Mouse (Mus musculus) neural tube, embryonic 14.5 days (tissue): Measurements from ENCODE around the gene Rcsd1. TPM values are rescaled to one million over a fixed set of nuclear protein-coding genes. Genes with fewer than 3 reads are reported as not detected.

Experiments
- ATAC-seq: fragments of 200-750 bp; cut with Nextera tagmentation; 2 replicates; pipeline ENCODE4 v1.8.0; 2017; ENCODE audit warnings: low read depth, mild to moderate bottlenecking, moderate TSS enrichment, moderate library complexity
- H3K27ac ChIP-seq: fragments of 300-500 bp; sonication (generic); 2 replicates; pipeline ENCODE4 v1.5.1; 2014; ENCODE audit warnings: low read depth, mild to moderate bottlenecking, control low read depth, low read length, moderate library complexity, mixed read lengths
- H3K27me3 ChIP-seq: fragments of 300-500 bp; sonication (generic); 2 replicates; pipeline ENCODE4 v1.6.1; 2014; ENCODE audit warnings: low read length; ENCODE audit not compliant: control insufficient read depth, insufficient read depth
- H3K36me3 ChIP-seq: fragments of 300-500 bp; sonication (generic); 2 replicates; pipeline ENCODE4 v1.6.1; 2014; ENCODE audit warnings: low read length, mixed read lengths; ENCODE audit not compliant: control insufficient read depth, insufficient read depth
- H3K4me1 ChIP-seq: fragments of 300-500 bp; sonication (generic); 2 replicates; pipeline ENCODE4 v1.6.1; 2014; ENCODE audit warnings: low read length; ENCODE audit not compliant: control insufficient read depth, insufficient read depth
- H3K4me2 ChIP-seq: fragments of 300-500 bp; sonication (generic); 2 replicates; pipeline ENCODE4 v1.6.1; 2014; ENCODE audit warnings: mild to moderate bottlenecking, low read depth, low read length, control low read depth
- H3K4me3 ChIP-seq: fragments of 300-500 bp; sonication (generic); 2 replicates; pipeline ENCODE4 v1.5.1; 2014; ENCODE audit warnings: low read depth, low read length, control low read depth, mixed read lengths
- H3K9ac ChIP-seq: fragments of 300-500 bp; sonication (generic); replicated peaks from 2 replicates; pipeline ENCODE4 v1.6.1; 2014; ENCODE audit warnings: low read depth, mild to moderate bottlenecking, control low read depth, low read length, mixed read lengths
- H3K9me3 ChIP-seq: fragments of 300-500 bp; sonication (generic); 2 replicates; pipeline ENCODE4 v1.6.1; 2016; ENCODE audit warnings: low read length; ENCODE audit not compliant: control insufficient read depth
- WGBS: fragments of 180-500 bp; shearing (Covaris S2); extraction: QIAGEN DNeasy Blood & Tissue Kit; methylation state at CpG from one replicate; pipeline ENCODE4 v1.1.7; 2014; 5-methylcytosine and 5-hydroxymethylcytosine counted together
- polyA plus RNA-seq: library from polyadenylated mRNA; unstranded; fragments of >200 nt; fragmentation: Nextera tagmentation; extraction: Ambion mirVana; gene quantifications from 2 replicates; pipeline ENCODE4 v1.2.1, GENCODE M21; 2014

The Rcsd1 gene
- polyA plus RNA-seq, 1 experiment from 2014 or later, result 2.1 TPM

DNA sequence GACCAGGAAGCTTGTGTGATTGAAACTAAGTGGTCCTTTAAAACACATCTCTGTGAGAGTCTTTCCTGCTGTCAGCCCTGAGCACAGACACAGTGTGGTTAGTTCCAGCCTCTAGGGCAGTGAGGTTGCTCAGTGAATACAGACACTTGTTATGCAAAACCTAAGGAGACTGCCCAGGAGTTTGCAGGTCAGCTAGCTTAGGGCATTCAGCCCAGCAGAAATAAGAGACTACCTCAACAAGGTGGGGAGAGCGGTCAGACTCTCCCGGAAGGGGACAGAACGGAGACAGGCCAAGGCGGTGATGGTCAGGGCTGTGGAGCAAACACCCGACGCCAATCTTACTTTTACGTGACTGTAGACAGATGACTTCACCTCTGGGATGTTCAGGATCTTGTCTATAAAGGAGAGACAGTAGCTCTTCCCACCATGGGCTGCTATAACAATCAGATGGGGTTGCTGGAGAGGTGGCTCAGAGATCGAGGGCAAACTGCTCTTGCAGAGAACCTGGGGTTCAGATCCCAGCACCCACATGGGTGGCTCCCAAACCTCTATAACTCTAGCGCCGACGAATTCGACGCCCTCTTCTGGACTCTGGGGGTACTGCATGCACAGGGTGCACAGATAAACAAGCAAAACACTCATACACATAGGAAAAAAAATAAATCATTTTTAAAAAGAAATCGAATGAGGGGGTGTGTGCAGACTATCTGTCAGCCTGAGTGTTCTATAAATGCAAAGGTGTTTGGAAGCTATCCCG lies 30.5 kb downstream of the Rcsd1 start:
- 68% methylated on average over 15 of the region's 15 CpGs for WGBS
- Histone ChIP-seq H3K4me2 (no peak overlapping the region), H3K9me3 (no peaks in the 10 kb centered on the region), H3K27me3 (no peaks in the 10 kb centered on the region), H3K4me1 (no peaks in the 10 kb centered on the region), H3K9ac (no peak overlapping the region), H3K27ac (no peak overlapping the region), H3K4me3 (no peak overlapping the region), H3K36me3 (no peaks in the 10 kb centered on the region)
- no peak for ATAC-seq

DNA sequence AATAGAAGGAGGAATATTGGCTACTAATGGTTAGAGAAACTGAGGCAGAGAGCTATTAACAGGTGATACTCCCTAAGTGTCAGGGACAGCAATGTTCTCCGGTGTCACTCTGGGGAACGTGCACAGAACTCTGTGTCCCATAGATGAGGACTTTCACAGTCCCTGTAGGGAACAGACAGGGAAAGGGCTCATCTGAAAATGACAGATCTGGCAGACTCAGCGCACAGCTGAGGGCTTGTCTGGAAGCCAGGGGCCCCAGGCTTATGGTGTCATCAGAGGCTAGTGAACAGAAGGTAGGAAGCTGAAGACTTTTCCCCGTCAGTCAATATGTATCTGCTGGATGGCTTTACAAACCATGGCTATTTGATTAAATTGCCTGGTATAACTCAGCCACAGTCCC lies 32.0 kb downstream of the Rcsd1 start:
- no peak overlapping the region for H3K4me2 ChIP-seq
- no peaks in the 10 kb centered on the region for H3K36me3 ChIP-seq
- no peaks in the 10 kb centered on the region for H3K9me3 ChIP-seq
- H3K4me1 ChIP-seq, result no peaks in the 10 kb centered on the region
- H3K9ac ChIP-seq, result no peak overlapping the region
- no peak for ATAC-seq
- no peak overlapping the region for H3K27ac ChIP-seq
- no peaks in the 10 kb centered on the region for H3K27me3 ChIP-seq
- WGBS, result 71% methylated on average over 4 of the region's 4 CpGs
- H3K4me3 ChIP-seq, result no peak overlapping the region

DNA sequence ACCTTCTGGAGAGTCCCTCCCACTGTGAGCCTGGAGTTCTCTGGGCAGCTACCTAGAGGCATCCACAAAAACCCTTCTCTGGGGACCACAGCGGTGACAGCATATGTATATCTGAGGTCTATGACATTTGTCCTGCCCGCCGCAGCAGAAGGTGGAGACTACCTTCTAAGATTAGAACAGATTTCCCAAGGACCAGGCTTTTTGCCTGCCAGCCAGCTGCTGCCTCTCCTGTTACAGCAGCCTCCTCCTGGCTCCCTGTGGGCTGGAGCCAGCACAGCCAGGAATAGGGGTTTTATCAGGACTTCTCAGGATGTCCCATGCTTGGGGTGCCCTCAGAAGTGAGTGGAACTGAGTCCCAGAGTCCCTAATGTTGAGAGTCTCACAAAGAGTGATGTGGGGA lies 32.6 kb downstream of the Rcsd1 start:
- H3K4me2 ChIP-seq, result no peak overlapping the region
- ATAC-seq, result no peak
- H3K9ac ChIP-seq, result no peak overlapping the region
- H3K4me1 ChIP-seq, result no peaks in the 10 kb centered on the region
- H3K36me3 ChIP-seq, result no peaks in the 10 kb centered on the region
- WGBS, result 85% methylated on average over 3 of the region's 3 CpGs
- no peak overlapping the region for H3K27ac ChIP-seq
- no peaks in the 10 kb centered on the region for H3K27me3 ChIP-seq
- no peak overlapping the region for H3K4me3 ChIP-seq
- no peaks in the 10 kb centered on the region for H3K9me3 ChIP-seq

DNA sequence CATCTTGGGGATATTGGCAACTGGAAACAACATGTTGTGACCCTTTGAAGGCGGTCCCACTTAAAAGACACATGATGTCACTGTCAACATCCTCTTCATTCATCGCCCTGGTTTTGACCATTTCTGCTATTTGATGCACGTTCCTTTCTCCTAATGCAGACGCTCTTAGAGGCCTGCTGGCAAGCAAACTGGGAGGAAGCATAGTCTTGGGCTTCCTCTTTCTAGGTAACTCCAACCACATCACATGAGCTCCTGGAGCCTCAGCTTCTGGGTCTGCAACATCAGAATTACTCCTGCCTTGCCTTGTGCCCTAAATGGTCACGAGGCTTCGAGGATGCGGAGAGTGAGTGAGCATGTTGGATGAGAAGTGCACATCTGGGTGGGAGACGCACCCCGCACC lies 34.4 kb downstream of the Rcsd1 start:
- 94% methylated on average over 9 of the region's 9 CpGs for WGBS
- Histone ChIP-seq H3K4me1 (no peaks in the 10 kb centered on the region), H3K27ac (no peak overlapping the region), H3K36me3 (no peaks in the 10 kb centered on the region), H3K4me2 (no peak overlapping the region), H3K9me3 (no peaks in the 10 kb centered on the region), H3K9ac (no peak overlapping the region), H3K4me3 (no peak overlapping the region), H3K27me3 (no peaks in the 10 kb centered on the region)
- ATAC-seq, result no peak

DNA sequence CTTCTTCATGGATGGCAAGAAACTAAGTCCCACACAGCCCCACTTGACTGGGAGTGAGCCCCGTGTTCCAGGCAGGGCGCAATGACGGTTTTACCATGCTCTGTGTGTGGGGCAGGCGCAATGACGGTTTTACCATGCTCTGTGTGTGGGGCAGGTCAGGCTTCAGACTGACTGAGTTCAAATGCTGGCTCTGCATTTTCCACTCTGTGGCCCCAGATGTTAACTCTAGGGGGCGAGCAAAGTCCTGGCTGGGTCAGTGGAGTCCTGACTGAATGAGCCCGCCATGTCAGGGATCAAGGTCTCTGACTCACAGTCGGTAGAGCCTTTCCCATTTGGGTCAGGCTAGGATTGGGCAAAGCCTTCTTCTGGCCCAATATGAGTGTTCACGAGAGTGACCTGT lies 37.2 kb downstream of the Rcsd1 start:
- no peak overlapping the region for H3K27ac ChIP-seq
- WGBS, result 80% methylated on average over 9 of the region's 9 CpGs
- no peak overlapping the region for H3K4me3 ChIP-seq
- no peaks in the 10 kb centered on the region for H3K4me1 ChIP-seq
- no peaks in the 10 kb centered on the region for H3K9me3 ChIP-seq
- H3K36me3 ChIP-seq, result no peaks in the 10 kb centered on the region
- no peak overlapping the region for H3K4me2 ChIP-seq
- no peak for ATAC-seq
- H3K27me3 ChIP-seq, result no peaks in the 10 kb centered on the region
- no peak overlapping the region for H3K9ac ChIP-seq

DNA sequence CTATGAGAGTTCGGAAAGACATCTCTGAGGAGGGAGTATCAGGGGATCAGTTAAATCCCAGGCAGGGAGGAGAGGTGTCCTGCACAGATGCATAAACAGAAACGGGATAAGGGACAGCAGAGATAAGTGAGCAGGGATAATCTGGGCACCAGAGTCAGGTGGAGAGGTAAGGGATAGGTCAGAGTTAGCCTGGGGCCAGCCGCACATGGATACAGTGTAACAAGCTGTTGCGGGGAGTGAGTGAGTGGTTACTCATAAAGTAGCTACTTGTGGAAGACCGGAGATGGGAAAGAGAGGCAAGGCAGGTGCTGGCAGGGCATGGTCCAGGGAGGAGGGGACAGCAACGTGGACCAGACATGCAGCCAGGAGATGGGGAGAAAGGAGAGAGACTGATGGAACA lies 39.5 kb downstream of the Rcsd1 start:
- H3K4me3 ChIP-seq, result no peak overlapping the region
- no peak overlapping the region for H3K4me2 ChIP-seq
- no peak for ATAC-seq
- no peak overlapping the region for H3K9ac ChIP-seq
- no peaks in the 10 kb centered on the region for H3K36me3 ChIP-seq
- H3K4me1 ChIP-seq, result no peaks in the 10 kb centered on the region
- no peaks in the 10 kb centered on the region for H3K9me3 ChIP-seq
- WGBS, result 84% methylated on average over 6 of the region's 6 CpGs
- H3K27me3 ChIP-seq, result no peaks in the 10 kb centered on the region
- no peak overlapping the region for H3K27ac ChIP-seq

DNA sequence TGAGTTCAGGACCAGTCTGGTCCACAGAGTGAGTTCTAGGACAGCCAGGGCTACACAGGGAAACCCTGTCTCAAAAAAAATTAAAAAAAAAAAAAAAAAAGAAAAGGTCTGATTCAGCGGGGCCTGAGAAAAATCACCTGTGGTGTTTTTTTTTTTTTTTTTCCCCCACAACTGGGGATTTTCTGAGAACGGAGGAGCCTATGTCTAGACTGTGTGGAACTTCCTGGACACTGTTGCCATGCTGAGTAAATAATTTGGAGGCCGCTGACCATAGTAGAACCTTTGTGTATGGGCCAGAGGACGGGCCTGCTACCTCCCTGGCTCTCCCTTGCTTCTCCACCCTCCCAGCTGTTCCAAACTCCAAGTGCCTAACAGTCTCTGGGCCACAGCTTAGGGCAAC lies 40.7 kb downstream of the Rcsd1 start:
- H3K27me3 ChIP-seq, result no peaks in the 10 kb centered on the region
- WGBS, result 81% methylated on average over 4 of the region's 4 CpGs

DNA sequence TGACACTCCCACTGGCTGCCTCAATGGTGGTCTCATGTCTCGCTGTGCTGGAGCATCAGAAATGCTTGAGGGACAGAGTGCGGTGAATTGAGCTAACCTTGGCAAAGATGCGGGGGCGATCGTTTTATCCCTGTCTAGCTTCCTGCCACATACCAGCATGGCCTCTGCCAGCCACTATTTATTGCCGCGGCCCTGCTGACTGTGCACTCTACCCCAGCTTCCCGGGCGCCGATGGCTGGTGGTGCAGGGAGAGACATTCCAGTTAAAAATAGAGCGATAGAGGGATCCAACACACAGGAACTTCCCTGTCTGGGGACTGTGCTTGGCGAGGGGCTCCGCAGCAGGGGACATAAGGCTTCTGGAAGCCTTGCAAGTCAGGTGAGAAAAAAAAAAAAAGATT lies 42.2 kb downstream of the Rcsd1 start:
- no peak overlapping the region for H3K9ac ChIP-seq
- H3K27me3 ChIP-seq, result no peaks in the 10 kb centered on the region
- H3K4me1 ChIP-seq, result peaks cover 3% of the 10 kb centered on the region; the same call in 1 of the 2 replicates
- no peak overlapping the region for H3K27ac ChIP-seq
- no peak overlapping the region for H3K4me3 ChIP-seq
- 43% methylated on average over 13 of the region's 13 CpGs for WGBS
- H3K9me3 ChIP-seq, result no peaks in the 10 kb centered on the region
- no peaks in the 10 kb centered on the region for H3K36me3 ChIP-seq
- no peak for ATAC-seq
- no peak overlapping the region for H3K4me2 ChIP-seq

More for the DNA sequence above, 40.7 kb downstream of the Rcsd1 start:
- Histone ChIP-seq H3K27ac (no peak overlapping the region), H3K9ac (no peak overlapping the region), H3K4me3 (no peak overlapping the region), H3K4me2 (no peak overlapping the region), H3K9me3 (no peaks in the 10 kb centered on the region), H3K36me3 (no peaks in the 10 kb centered on the region), H3K4me1 (no peaks in the 10 kb centered on the region)
- no peak for ATAC-seq

DNA sequence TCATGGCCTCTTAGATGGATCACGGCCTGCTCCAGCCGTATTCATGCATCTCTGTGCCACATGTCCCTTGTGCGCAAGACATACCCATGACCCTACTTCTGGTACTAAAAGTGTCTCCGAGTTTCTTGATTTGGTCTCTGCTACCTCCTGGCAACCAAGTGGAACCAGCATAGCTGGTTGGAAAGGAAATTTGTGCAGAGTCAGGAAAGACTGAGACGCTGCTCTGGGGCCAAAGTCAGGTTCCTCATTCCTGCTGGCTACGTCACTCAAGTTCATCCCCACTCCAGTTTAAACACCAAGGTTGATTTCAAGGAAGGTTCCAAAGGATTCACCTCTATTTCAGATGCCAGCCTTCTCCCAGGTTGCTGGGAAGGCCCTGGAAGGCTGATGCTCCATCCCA lies 42.6 kb downstream of the Rcsd1 start:
- Histone ChIP-seq H3K27me3 (no peaks in the 10 kb centered on the region), H3K9ac (no peak overlapping the region), H3K9me3 (no peaks in the 10 kb centered on the region), H3K36me3 (no peaks in the 10 kb centered on the region), H3K27ac (no peak overlapping the region), H3K4me1 (peaks cover 3% of the 10 kb centered on the region; the same call in 1 of the 2 replicates), H3K4me3 (no peak overlapping the region), H3K4me2 (no peak overlapping the region)
- no peak for ATAC-seq
- WGBS, result 96% methylated on average over 6 of the region's 6 CpGs
